Mouse (Mus musculus) embryonic facial prominence, embryonic 12.5 days (tissue): ENCODE data around the gene Gm6525. TPM values are rescaled to one million over a fixed set of nuclear protein-coding genes. Genes with fewer than 3 reads are reported as not detected.

Experiments used
- ATAC-seq: fragments of 200-750 bp; cut with Nextera tagmentation; 2 replicates; pipeline ENCODE4 v1.8.0; 2017; ENCODE audit not compliant: insufficient number of reproducible peaks, insufficient read depth, low FRiP score, low TSS enrichment
- H3K27ac ChIP-seq: fragments of 300-500 bp; sonication (generic); 2 replicates; pipeline ENCODE4 v1.5.1; 2016; ENCODE audit warnings: mild to moderate bottlenecking
- H3K27me3 ChIP-seq: fragments of 300-500 bp; sonication (generic); 2 replicates; pipeline ENCODE4 v1.6.1; 2016; ENCODE audit warnings: mild to moderate bottlenecking, moderate library complexity
- H3K36me3 ChIP-seq: fragments of 300-500 bp; sonication (generic); 2 replicates; pipeline ENCODE4 v1.6.1; 2016; ENCODE audit warnings: mild to moderate bottlenecking
- H3K4me1 ChIP-seq: fragments of 300-500 bp; sonication (generic); 2 replicates; pipeline ENCODE4 v1.6.1; 2016
- H3K4me2 ChIP-seq: fragments of 300-500 bp; sonication (generic); replicated peaks from 2 replicates; pipeline ENCODE4 v1.6.1; 2016; ENCODE audit warnings: mild to moderate bottlenecking, moderate library complexity
- H3K4me3 ChIP-seq: fragments of 300-500 bp; sonication (generic); 2 replicates; pipeline ENCODE4 v1.5.1; 2016; ENCODE audit warnings: mild to moderate bottlenecking
- H3K9ac ChIP-seq: fragments of 300-500 bp; sonication (generic); 2 replicates; pipeline ENCODE4 v1.6.1; 2016; ENCODE audit warnings: mild to moderate bottlenecking, moderate library complexity
- H3K9me3 ChIP-seq: fragments of 300-500 bp; sonication (generic); 2 replicates; pipeline ENCODE4 v1.6.1; 2016; ENCODE audit warnings: mild to moderate bottlenecking, moderate library complexity
- WGBS: fragments of 180-500 bp; shearing (Covaris S2); methylation state at CpG from one replicate; pipeline ENCODE4 v1.1.7; 2016; 5-methylcytosine and 5-hydroxymethylcytosine counted together
- polyA plus RNA-seq: library from polyadenylated mRNA; unstranded; fragments of >200 nt; fragmentation: Nextera tagmentation; extraction: Ambion mirVana; gene quantifications from 2 replicates; pipeline ENCODE4 v1.2.1, GENCODE M21; 2016

The Gm6525 gene
- polyA plus RNA-seq, 1 experiment from 2014 or later: 1.00 TPM

- no peaks in the 10 kb centered on the region for H3K9me3 ChIP-seq
- 95% methylated on average over 3 of the region's 3 CpGs for WGBS
- no peak overlapping the region for H3K27ac ChIP-seq
- H3K4me2 ChIP-seq: no peak overlapping the region
- no peak overlapping the region for H3K9ac ChIP-seq
- no peaks in the 10 kb centered on the region for H3K27me3 ChIP-seq
- no peak for ATAC-seq
- no peaks in the 10 kb centered on the region for H3K36me3 ChIP-seq
- no peak overlapping the region for H3K4me3 ChIP-seq
- no peaks in the 10 kb centered on the region for H3K4me1 ChIP-seq
These were observed 24.1 kb upstream of the Gm6525 start for GRCm38 (mm10) chr3:84149831-84150230.

- Histone ChIP-seq H3K9ac (peak overlapping the region; percentile 60; the same call in 1 of the 2 replicates), H3K36me3 (no peaks in the 10 kb centered on the region), H3K4me2 (peak overlapping the region; percentile 84), H3K27ac (no peak overlapping the region), H3K27me3 (no peaks in the 10 kb centered on the region), H3K9me3 (no peaks in the 10 kb centered on the region), H3K4me1 (peaks cover 10% of the 10 kb centered on the region; the same call in 1 of the 2 replicates), H3K4me3 (peak overlapping the region; percentile 51)
- WGBS: 7% methylated on average over 12 of the region's 12 CpGs
- no peak for ATAC-seq
These were observed 19.2 kb upstream of the Gm6525 start for GRCm38 (mm10) chr3:84154721-84155141.

GRCm38 (mm10) chr3:84155146-84155545 is 18.8 kb upstream of the Gm6525 start:
- ATAC-seq: 0 out of 2 replicates have a peak, but pooled peaks have one; percentile 11
- Histone ChIP-seq H3K27ac (peak overlapping the region; percentile 65; the same call in 1 of the 2 replicates), H3K4me3 (peak overlapping the region; percentile 51), H3K4me2 (peak overlapping the region; percentile 84), H3K9me3 (no peaks in the 10 kb centered on the region), H3K27me3 (no peaks in the 10 kb centered on the region), H3K36me3 (no peaks in the 10 kb centered on the region), H3K4me1 (peaks cover 10% of the 10 kb centered on the region; the same call in 1 of the 2 replicates), H3K9ac (peak overlapping the region; percentile 60)
- under 1% methylated on average over 27 of the region's 27 CpGs for WGBS

GRCm38 (mm10) chr3:84155558-84156006 is 18.3 kb upstream of the Gm6525 start, which contains the start of gene Mnd1:
Mnd1 (minus strand) TSS chr3:84155786.
- no peaks in the 10 kb centered on the region for H3K9me3 ChIP-seq
- under 1% methylated on average over 29 of the region's 29 CpGs for WGBS
- H3K9ac ChIP-seq: peak within 1 kb of the TSS; percentile 60
- H3K27ac ChIP-seq: peak within 1 kb of the TSS; percentile 65; the same call in 1 of the 2 replicates
- peak within 1 kb of the TSS; percentile 51 for H3K4me3 ChIP-seq
- H3K4me1 ChIP-seq: peaks cover 10% of the 10 kb centered on the region; the same call in 1 of the 2 replicates
- H3K4me2 ChIP-seq: peak within 1 kb of the TSS; percentile 84
- no peaks in the 10 kb centered on the region for H3K36me3 ChIP-seq
- no peaks in the 10 kb centered on the region for H3K27me3 ChIP-seq
- ATAC-seq: peak; percentile 97

- Histone ChIP-seq H3K9ac (no peak overlapping the region), H3K27me3 (no peaks in the 10 kb centered on the region), H3K9me3 (no peaks in the 10 kb centered on the region), H3K27ac (no peak overlapping the region), H3K4me1 (peaks cover 10% of the 10 kb centered on the region; the same call in 1 of the 2 replicates), H3K4me2 (peak overlapping the region; percentile 84), H3K4me3 (0 out of 2 replicates have a peak overlapping the region, but pooled peaks have one; percentile 51), H3K36me3 (no peaks in the 10 kb centered on the region)
- WGBS: 36% methylated on average over 6 of the region's 6 CpGs
- ATAC-seq: no peak
These were observed 17.8 kb upstream of the Gm6525 start for GRCm38 (mm10) chr3:84156105-84156504.

- Histone ChIP-seq H3K9ac (no peak overlapping the region), H3K27me3 (no peaks in the 10 kb centered on the region), H3K4me1 (peaks cover 10% of the 10 kb centered on the region; the same call in 1 of the 2 replicates), H3K9me3 (no peaks in the 10 kb centered on the region), H3K4me2 (no peak overlapping the region), H3K36me3 (no peaks in the 10 kb centered on the region), H3K4me3 (no peak overlapping the region), H3K27ac (0 out of 2 replicates have a peak overlapping the region, but pooled peaks have one; percentile 12)
- ATAC-seq: no peak
- 41% methylated on average over 4 of the region's 4 CpGs for WGBS
These were observed 16.9 kb upstream of the Gm6525 start for GRCm38 (mm10) chr3:84157011-84157410.

GRCm38 (mm10) chr3:84157559-84158350 is 16.1 kb upstream of the Gm6525 start:
- 0 out of 2 replicates have a peak overlapping the region, but pooled peaks have one; percentile 12 for H3K27ac ChIP-seq
- H3K27me3 ChIP-seq: no peaks in the 10 kb centered on the region
- no peak overlapping the region for H3K4me3 ChIP-seq
- H3K9ac ChIP-seq: no peak overlapping the region
- peaks cover 10% of the 10 kb centered on the region; the same call in 1 of the 2 replicates for H3K4me1 ChIP-seq
- H3K9me3 ChIP-seq: no peaks in the 10 kb centered on the region
- WGBS: 79% methylated on average over 4 of the region's 4 CpGs
- no peaks in the 10 kb centered on the region for H3K36me3 ChIP-seq
- no peak overlapping the region for H3K4me2 ChIP-seq
- no peak for ATAC-seq

GRCm38 (mm10) chr3:84165391-84165790 is 8.5 kb upstream of the Gm6525 start:
- Histone ChIP-seq H3K9me3 (no peaks in the 10 kb centered on the region), H3K27ac (no peak overlapping the region), H3K4me3 (no peak overlapping the region), H3K9ac (no peak overlapping the region), H3K27me3 (no peaks in the 10 kb centered on the region), H3K36me3 (peaks cover 33% of the 10 kb centered on the region), H3K4me1 (no peaks in the 10 kb centered on the region), H3K4me2 (no peak overlapping the region)
- WGBS: 86% methylated on average over 3 of the region's 3 CpGs
- ATAC-seq: no peak

GRCm38 (mm10) chr3:84166073-84166472 is 7.8 kb upstream of the Gm6525 start:
- no peak overlapping the region for H3K4me3 ChIP-seq
- no peaks in the 10 kb centered on the region for H3K9me3 ChIP-seq
- no peaks in the 10 kb centered on the region for H3K4me1 ChIP-seq
- no peaks in the 10 kb centered on the region for H3K27me3 ChIP-seq
- H3K27ac ChIP-seq: no peak overlapping the region
- ATAC-seq: no peak
- peaks cover 38% of the 10 kb centered on the region for H3K36me3 ChIP-seq
- no peak overlapping the region for H3K9ac ChIP-seq
- WGBS: 93% methylated on average over 5 of the region's 5 CpGs
- H3K4me2 ChIP-seq: no peak overlapping the region

- H3K9ac ChIP-seq: no peak overlapping the region
- H3K27ac ChIP-seq: no peak overlapping the region
- no peaks in the 10 kb centered on the region for H3K4me1 ChIP-seq
- ATAC-seq: no peak
- peaks cover 37% of the 10 kb centered on the region for H3K36me3 ChIP-seq
- H3K4me2 ChIP-seq: no peak overlapping the region
- H3K27me3 ChIP-seq: no peaks in the 10 kb centered on the region
- no peak overlapping the region for H3K4me3 ChIP-seq
- 84% methylated on average over 6 of the region's 6 CpGs for WGBS
- no peaks in the 10 kb centered on the region for H3K9me3 ChIP-seq
These were observed 5.0 kb upstream of the Gm6525 start for GRCm38 (mm10) chr3:84168943-84169342.

GRCm38 (mm10) chr3:84169393-84170005 is 4.4 kb upstream of the Gm6525 start:
- no peak for ATAC-seq
- Histone ChIP-seq H3K4me3 (no peak overlapping the region), H3K27ac (no peak overlapping the region), H3K27me3 (no peaks in the 10 kb centered on the region), H3K4me2 (no peak overlapping the region), H3K4me1 (no peaks in the 10 kb centered on the region), H3K36me3 (peaks cover 32% of the 10 kb centered on the region), H3K9ac (no peak overlapping the region), H3K9me3 (no peaks in the 10 kb centered on the region)
- WGBS: 68% methylated on average over 8 of the region's 8 CpGs
